Mouse (Mus musculus): ENCODE measurements around the gene Ttc7b.

Gene Ttc7b

DNA sequence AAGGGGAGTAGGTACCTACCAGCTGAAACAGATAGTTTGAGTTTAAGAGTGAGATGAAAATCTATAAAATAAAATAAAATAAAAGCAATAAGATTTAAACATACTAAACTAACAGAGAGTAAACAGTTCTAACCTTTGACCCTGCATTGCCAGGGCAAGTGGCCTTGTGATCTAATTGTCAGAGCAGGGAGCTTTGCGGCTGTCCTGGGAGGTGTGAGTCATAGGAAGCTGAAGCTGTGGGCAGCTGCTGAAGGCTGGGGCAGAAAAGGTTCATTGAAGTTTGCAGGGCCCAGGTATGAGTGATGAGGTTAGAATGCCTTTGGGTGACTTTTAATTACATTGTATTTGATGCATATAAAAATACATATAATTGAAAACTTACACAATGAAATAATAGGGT is 5.3 kb upstream of the Ttc7b start:
- DNase-seq (ENCODE audit: low spot score in 2 of 2), result no peak

DNA sequence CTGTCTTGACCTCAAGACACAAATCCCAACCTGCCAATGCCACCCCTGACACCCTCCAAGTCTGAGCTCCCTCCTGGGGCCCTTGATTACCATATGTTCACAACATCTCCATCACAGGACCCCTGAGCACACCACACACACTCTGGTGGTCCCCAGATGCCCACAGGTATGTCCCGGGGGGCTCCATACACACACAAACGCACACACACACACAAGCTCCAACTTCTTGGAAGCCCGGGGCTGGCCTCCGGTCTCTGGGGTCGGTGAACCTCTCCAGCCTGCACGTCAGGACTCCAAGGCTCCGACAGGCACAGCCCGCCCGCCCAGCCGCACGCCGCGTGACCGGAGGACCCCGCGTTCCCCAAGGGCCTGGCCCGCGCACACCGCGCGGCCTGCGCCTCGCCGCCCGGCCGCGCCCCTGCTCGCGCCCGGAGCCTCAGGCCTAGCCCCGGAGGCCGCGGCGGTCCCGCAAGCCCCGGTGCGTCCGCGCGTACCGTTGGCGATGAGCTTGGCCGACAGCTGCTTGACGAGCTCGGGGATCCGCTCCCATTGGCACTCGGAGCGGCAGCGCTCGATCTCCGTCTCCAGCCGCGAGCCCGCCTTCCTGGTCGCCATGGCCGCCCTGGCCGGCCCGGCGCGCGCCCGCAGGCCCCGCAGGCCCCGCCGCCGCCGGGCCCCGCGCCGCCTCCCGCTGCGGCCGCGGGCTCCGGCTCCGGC is 391 bp downstream of the Ttc7b start:
- DNase-seq (ENCODE audit: low spot score in 2 of 2), result peak in 1 of 2 experiments; percentile 30

DNA sequence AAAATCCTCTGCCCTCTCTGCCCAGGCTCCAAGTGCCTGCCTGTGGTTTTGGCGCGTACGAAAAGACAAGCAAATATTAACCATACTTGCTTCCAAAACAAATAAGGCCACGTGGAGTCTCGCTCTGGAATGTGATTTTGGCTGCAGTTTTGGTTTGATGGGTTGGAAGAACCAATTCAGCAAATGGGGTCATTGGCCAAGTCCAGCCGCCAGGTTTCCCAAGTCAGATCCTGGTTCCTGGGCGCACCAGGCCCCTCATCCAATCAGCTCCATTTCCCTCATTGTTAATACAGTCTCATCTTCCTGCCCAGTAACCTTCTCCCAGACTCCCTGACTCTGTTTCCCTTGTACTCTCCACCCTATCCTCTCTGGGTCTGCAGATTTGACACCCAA is 946 bp downstream of the Ttc7b start:
- no peak for DNase-seq (ENCODE audit: low spot score in 2 of 2)

DNA sequence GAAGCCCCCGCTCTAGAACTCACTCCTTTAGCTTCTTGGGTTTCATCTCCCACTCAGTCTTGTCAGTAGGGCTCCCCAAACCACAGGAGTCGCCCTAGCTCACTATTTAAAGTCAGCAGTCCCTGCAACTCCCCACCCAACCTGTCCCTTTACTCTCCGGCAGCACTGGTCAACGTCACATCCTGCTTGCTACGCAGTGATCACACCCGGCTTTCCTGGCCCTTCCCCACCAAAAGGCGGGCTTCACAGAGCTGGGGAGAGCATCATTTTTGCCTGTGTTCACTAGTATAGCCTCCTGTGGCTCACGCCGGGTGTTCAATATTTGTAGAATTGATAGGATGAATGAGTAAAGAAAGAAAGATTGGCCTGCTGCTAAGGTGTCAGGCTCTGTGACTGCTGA is 3.3 kb downstream of the Ttc7b start:
- DNase-seq (ENCODE audit: low spot score in 2 of 2), result no peak

DNA sequence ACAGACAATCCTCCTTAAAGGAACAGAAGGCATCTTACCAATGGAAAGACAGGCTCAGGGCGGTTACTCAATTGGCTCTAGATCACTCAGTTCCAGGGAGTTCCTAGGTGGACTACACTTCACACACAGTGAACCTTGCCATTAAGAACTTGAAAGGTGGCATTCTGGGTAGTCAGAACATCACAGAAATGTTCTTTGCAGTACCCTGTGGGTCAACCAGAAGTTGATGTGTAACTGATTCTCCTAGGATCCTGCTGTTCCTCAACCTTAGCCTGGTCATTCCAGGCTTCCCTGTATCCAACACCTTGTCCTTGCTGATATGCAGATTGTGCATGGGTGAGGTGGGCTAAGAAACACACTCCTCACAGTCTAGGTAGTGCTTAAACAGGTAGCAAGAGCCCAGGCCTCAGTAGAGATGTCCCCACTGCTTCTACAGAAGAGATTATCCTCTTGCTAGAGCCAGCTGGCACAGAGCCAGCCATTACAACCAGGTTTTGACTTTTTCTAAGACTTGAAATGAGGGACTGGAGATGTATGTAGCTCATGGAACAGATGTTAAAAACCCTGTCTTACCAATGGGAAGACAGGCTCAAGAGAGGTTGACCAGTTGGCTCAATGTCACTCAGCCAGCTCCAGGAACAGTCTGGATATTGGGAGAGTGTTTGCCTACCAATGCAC is 4.3 kb downstream of the Ttc7b start:
- no peak for DNase-seq (ENCODE audit: low spot score in 2 of 2)

DNA sequence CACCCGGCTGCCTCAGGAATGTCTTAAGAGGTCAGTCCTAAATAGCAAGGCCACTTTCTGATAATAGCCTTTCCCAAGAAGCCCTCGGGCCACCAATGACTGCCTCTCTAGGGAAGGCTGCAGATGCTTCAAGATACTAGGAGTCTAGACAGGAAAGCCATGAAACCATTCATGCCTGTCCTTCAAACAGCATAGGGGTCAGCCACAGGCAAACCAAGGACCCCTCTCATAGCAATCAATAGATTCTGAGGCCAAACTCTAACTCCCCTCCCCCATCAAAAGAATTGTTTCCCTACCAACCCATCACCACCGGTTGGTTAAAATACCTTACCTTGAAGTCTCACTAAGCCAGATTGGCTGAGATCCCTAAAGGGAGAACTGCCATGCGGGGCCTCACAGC is 5.1 kb downstream of the Ttc7b start:
- DNase-seq (ENCODE audit: low spot score in 2 of 2), result no peak

DNA sequence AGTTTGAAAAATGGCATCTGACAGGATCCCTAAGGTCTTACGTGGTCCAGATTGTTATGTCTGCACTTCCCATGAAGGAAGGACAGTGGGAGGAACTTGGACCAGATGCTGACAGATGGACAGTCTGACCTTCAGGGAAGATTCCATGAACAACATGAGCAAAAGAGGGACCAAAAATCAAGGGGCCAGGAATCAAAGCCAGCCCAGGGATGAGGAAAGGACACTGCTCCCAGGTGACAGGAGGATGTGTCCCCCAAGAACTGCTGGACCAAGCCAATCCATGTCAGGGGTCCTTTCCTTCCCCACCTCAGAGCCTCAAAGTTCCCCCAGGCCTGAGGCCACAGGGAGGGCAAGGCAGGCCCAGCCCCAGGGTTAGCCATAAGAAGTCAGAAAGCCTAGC is 6.0 kb downstream of the Ttc7b start:
- DNase-seq (ENCODE audit: low spot score in 2 of 2), result no peak

DNA sequence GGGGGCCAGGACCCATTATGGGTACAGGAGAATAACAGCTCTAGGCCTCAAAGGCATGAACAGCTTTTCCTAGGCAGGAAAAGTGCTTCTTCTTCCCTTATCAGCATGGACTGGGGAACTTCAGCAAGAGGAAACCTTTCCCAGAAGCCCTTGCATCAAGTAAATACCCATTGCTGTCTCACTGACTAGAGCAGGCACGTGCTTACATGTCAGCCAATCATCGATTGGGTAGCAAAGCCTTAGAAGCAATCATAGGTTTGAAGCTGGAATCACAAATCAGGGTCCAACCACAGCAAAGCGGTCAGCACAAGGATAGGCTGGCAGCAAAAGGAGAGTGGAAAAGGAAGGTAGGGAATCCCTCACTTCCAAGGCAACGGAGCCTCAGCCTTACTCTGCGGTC is 7.5 kb downstream of the Ttc7b start:
- no peak for DNase-seq (ENCODE audit: low spot score in 2 of 2)

DNA sequence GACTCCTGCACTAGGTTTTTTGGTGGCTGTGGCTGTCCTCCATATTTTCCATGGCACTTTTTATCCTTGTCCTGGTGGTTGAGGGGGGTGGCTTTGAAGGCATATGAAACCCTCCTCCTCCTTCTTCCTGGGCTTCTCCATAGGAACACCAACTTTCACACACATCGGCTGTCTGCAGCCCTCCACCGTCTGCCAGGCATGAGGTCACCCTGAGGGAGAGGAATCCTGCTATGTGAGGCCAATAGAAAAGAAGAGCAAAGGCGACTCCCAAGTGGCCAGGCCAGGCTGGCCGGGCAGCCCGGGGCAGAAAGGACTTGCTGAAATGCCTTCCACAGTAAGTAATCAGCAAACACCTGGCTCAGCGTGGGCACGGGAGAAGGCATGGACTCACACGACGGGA is 8.0 kb downstream of the Ttc7b start:
- DNase-seq (ENCODE audit: low spot score in 2 of 2), result no peak

DNA sequence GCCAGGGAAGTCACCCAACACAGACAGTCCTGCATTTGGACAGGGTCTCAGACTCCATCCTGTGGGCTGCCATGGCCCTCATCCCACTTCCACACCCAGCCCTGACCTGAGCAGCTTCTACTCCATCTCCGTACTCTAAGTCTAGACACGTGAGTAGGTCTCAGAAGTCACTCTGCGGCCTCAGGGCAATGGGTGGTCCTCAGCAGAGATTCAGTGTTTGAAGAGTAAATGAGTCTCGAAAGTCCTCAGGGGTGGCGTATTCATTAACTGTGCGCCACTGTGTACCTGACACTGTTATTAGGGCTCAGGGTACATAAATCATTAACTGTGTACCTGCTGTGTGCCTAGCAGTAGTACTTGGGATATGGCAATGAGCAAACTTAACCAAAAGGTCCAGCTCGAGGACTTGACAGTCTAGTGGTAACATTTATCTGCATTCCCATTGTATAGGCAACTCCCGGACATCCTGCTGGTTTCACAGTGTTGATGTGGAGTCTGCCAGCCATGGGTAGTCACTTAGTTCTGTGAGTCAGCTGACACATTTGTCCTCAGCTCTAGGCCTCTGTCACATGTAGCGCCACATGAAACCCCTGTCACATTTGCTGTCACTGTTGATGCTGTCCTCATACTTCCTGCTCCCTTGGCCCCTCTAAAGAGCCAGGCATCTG is 10.9 kb downstream of the Ttc7b start:
- DNase-seq (ENCODE audit: low spot score in 2 of 2), result no peak

DNA sequence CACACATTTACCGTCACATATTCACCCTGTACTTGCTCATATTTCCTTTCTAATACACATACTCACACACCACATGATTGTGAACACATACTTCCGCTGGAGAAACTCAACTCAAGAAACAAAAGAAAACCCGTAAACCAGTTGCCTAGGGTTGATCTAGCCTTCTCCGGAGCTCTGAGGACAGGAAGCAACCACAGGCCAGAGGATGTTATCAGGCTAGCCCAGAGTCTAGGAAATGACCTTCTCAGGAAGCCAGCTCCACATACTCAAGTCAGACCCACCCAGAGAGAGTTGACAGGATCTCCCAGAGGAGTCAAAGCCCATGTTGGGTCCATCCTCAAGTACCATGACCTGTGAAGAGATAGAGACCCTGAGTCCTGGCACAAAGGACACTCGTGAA is 12.0 kb downstream of the Ttc7b start:
- no peak for DNase-seq (ENCODE audit: low spot score in 2 of 2)

DNA sequence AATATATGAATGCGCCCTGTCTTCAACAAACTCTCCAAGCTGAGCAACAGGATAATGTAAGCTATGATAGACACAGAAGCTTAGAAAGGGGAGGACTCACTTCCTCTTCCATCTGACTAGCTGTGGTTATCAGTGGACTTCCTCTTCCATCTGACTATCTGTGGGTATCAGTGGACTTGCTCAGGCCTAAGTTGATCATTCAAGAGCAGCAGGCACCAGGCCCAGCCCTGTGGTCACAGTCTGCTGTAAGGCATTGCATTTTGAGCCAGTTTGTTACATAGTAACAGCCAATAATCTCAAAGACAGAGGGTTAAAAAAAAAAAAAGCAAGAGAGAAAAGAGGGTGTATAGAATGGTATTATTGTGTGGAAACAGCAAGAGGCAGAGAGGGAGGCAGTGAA is 15.1 kb downstream of the Ttc7b start:
- DNase-seq (ENCODE audit: low spot score in 2 of 2), result no peak

DNA sequence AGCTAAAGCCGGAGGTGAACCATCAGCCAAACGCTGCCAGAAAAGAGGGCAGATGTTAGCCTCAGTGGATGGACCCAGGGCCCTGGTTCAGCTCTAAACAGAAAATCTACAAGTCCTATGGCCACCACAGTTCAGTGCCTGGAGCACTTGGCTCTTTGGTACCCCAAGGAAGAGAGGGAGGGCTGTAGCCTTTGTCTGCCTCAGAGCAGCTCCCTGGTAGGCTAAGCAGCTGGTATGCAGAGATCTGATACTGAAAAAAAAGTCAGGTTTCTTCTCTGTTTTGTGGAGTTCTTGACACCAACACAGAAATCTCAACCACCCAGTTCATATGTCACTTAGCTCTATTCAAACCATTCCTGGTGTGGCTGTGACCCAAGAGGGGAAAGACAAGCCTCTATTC is 16.0 kb downstream of the Ttc7b start:
- no peak for DNase-seq (ENCODE audit: low spot score in 2 of 2)

DNA sequence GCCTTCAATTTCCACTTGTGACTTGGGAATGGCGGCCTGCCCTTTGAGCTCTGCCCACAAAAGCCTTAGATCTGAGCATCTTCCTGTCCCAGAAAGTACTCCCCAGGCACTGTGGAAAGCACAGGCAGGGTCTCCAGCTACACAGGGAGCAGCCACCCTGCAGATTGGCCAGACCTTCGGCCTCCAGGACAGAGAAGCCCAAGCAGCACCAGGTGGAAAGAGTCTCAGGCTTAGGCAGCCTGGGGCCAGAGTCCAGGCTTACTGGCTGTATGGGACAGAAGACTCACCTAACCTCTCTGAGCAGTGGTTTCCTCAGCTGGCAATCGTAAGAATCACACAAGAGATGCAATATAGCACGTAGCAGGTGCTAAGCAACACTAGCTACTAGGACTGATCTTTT is 17.0 kb downstream of the Ttc7b start:
- DNase-seq (ENCODE audit: low spot score in 2 of 2), result no peak

DNA sequence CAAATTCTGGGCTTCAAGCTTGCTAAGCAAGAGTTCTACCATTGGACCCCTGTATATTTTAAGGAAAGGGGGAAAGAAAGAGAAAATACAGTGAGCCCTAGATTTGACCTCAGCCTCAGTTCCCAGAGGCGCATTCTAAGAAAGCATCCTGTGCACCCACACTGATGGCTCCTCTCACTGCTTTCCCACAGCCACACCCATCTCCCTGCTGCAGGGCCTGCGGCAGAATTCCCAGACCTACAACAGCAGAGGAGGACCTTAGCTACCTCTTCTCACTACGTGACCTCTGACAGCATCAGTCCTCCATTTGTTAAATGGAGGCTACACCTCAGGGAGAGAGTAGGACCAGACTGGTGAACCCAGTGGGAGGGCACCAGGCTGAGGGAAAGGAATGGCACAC is 18.1 kb downstream of the Ttc7b start:
- DNase-seq (ENCODE audit: low spot score in 2 of 2), result no peak

DNA sequence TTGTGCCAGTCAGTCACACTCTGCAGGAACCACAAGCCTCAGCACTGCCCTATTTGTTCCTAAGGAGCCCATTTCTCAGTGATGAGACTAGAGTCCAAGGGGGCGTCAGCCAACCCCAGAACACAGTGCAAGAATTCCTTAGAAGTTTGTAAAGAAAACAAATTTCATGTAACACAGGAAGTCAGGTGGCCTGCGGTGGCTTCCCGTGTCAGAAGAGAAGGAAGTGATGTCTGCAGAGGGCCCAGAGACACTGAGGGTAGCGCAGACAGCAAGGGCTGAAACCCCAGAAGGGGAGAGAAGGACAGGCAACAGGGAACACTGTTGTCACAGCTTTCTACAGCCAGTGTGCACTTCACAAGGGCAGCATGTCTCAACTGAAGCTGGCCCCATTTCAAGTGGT is 19.4 kb downstream of the Ttc7b start:
- no peak for DNase-seq (ENCODE audit: low spot score in 2 of 2)

DNA sequence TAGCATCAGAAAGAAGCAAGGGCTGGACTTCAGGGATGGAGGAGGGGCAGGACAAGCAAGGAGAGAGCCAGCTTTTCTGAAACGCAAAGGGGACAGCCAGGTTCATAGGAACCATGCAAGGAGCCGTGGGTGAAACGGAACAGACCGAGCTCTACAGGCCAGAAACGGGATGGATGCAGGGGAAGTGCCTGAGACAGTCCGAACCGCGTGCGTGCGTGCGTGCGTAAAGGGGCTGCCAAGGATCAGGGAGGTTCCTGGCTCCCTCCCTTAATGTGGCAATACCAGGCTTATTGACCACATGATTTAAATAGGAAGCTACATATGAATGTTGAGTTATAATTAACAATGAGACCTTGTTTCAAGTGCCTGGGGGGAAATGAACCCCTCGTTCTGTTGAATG is 21.2 kb downstream of the Ttc7b start:
- DNase-seq (ENCODE audit: low spot score in 2 of 2), result no peak

DNA sequence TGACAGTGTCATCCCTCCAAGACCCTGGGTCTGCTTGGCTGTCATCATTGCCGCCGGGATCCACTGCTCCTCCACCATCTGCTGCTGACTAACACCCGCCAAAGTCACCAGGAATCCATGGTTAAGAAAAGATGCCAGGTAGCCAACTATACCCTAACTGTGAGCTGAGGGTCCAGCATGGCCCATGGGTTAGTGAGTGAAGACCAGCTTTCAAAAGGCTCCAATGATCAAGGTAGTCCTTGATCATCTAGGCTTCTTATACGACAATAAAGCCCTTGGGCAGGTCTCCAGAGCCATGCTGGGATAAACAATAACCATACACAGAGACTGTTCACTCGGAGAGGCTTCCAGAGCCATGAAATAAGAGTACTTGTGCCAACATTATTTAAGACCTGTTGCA is 22.6 kb downstream of the Ttc7b start:
- no peak for DNase-seq (ENCODE audit: low spot score in 2 of 2)

DNA sequence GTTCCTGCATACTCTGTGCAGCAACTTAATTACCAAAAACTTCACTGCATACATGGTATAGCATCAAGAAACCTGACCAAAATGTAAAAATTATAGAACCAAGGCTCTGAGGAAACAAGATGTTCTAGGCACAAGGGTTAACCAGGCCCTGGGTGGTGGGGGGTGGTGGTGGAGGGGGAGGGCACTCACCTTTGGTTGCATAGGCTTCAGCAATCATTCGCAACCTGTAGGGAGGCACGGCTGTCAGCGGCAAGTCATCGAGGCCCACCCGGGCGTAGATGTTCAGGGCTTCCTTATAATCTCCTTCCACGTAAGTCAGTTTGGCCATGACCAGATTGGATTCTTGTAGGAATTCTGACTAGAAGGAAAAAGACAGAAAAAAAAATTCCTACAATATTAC is 25.5 kb downstream of the Ttc7b start:
- DNase-seq (ENCODE audit: low spot score in 2 of 2), result no peak

DNA sequence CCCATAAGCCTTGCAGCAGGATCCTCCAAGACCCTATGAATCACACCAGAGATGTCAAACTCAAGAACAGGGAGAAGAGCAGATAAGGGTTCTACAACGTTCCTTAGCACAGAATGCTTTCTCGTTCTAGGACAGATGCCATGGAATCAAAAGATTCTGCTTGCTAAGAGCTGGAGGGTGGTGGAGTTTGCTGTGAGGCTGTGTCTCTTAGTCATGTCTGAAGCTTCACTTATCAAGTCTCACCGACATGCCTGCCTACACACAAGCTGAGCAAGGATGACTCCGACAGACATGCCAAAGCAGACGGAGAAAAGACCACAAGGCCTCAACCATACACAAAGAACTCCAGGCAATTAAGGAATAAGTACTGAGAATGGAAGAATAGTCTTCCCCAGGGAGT is 27.4 kb downstream of the Ttc7b start:
- DNase-seq (ENCODE audit: low spot score in 2 of 2), result peak; percentile 59 to 64

DNA sequence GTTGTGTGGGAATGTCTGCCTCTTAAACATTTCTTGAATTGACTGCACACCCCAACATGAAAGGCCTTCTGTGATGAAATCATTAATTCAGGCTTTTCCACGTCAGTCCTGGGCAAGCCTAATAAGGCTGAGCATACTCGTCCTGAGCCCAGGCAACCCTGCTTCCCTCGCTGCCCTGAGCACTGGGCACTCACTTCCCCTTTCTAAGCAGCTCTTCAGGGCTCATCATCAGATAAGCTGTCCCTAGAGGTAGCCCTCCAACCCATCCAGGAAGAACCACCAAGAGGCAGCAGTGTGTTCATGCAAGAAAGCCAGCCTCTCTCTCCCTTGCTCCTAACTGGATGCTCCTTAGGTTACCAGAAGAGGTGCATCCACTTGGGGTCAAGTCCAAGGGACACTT is 27.9 kb downstream of the Ttc7b start:
- DNase-seq (ENCODE audit: low spot score in 2 of 2), result no peak

DNA sequence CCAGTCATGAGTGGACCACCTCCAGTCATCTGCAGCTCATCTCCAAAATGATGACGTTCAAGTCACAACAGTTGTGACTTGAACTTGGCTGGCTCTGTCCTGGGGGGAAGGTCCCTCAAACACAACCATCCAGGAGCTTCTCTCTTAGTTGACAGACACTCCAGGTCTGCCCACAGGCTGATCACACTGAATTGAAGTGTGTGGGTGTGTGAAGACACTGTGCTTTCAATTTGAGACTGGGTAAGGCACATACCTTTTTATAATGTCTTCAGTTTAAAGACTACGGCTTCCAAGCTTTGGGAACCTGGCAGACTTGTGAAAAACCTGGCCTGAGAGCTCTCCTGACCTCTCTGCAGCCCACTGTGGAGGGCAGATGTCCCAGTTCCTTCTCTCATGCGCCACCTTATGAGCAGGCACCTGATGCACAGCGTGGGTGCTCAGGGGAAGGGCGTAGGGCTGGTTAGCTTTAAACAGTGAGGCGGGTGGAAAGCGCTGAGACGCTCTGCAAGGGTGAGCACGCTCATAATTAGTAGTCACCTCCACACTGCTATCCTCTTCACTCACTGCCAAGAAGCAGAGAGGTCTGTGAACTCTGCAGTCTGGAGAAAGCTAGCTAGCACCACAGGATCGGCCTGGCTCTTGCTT is 28.5 kb downstream of the Ttc7b start:
- peak in 1 of 2 experiments; percentile 44 for DNase-seq (ENCODE audit: low spot score in 2 of 2)

DNA sequence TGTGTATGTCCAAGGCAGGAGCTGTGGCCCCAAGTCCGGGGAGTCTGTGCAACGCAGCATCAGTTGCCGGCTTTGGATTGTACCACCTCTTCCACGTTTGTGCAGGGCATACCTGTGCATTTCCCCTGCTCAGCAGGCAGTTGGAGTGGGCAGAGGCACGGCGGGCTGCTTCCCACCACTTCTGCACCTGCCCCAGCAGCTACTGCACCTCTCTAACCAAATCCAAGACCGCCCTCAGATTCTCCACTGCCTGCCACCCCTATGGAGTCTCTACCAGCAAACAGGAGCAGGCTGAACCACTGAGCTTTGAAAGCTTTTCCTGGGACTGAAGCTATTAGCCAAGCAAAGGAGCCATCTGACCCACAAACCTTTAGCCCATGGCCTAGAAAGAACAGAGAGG is 30.8 kb downstream of the Ttc7b start:
- DNase-seq (ENCODE audit: low spot score in 2 of 2), result no peak
